Comparison of ENCODE assay signal across 8 mouse cellular contexts in genomic region chr1:84406891-84407290, GRCm38 (mm10). TPM values are rescaled to one million over a fixed set of nuclear protein-coding genes. Genes with fewer than 3 reads are reported as not detected.
DNase-seq lines count a peak whose midpoint lies in the region; ATAC-seq and TF ChIP-seq lines count a peak whose summit lies in the region.
"Had no signal": no experiment of that assay in that cellular context is flagged by ENCODE, and none has a peak within 500 bp of the region (broad histone marks: within the 10 kb centered on the region; RNA-seq: fewer than 3 reads in every experiment).

No protein-coding gene starts in this region.

- TF ChIP-seq EP300 in ES-Bruce4 (IDR thresholded peaks at IDR 0.05; ENCODE audit: insufficient read depth, low read depth, low read length), result peak; percentile 69

- ATAC-seq in activated CD4-positive, CD25-positive, alpha-beta regulatory T cell, adult 4 months, result peak; percentile 23
- ATAC-seq in forebrain, postnatal 0 days, result no peak

- no peaks in the 10 kb centered on the region for H3K27me3 ChIP-seq in ES-Bruce4 (ENCODE audit: control insufficient read depth, insufficient read depth, low read length, poor library complexity, severe bottlenecking)
- no peaks in the 10 kb centered on the region for H3K27me3 ChIP-seq in forebrain, postnatal 0 days (ENCODE audit: insufficient read depth, low read length)
- H3K27me3 ChIP-seq: megakaryocyte, embryonic 14.5 days had no signal

- peaks cover 4% of the 10 kb centered on the region for H3K4me1 ChIP-seq in ES-Bruce4 (ENCODE audit: control insufficient read depth, insufficient read depth, low read length)
- no peaks in the 10 kb centered on the region for H3K4me1 ChIP-seq in forebrain, postnatal 0 days (ENCODE audit: insufficient read depth)
- H3K4me1 ChIP-seq: megakaryocyte, embryonic 14.5 days had no signal

- H3K4me2 ChIP-seq in forebrain, postnatal 0 days (ENCODE audit: low read depth), result no peak overlapping the region

- H3K4me3 ChIP-seq in ES-Bruce4 (ENCODE audit: low read depth, low read length), result no peak overlapping the region
- H3K4me3 ChIP-seq in forebrain, postnatal 0 days (ENCODE audit: low read depth, low read length), result no peak overlapping the region
- H3K4me3 ChIP-seq: megakaryocyte, embryonic 14.5 days had no signal

- TF ChIP-seq POLR2A in ES-Bruce4 (IDR thresholded peaks at IDR 0.05; ENCODE audit: insufficient read depth, low read length), result no peak

- H3K9me3 ChIP-seq in ES-Bruce4 (replicated peaks; ENCODE audit: control insufficient read depth, insufficient read depth, low read length, poor library complexity, severe bottlenecking), result no peaks in the 10 kb centered on the region
- no peaks in the 10 kb centered on the region for H3K9me3 ChIP-seq in forebrain, postnatal 0 days (ENCODE audit: low read length)

- H3K27ac ChIP-seq in ES-Bruce4 (ENCODE audit: insufficient read depth, low read length), result no peak overlapping the region
- no peak overlapping the region for H3K27ac ChIP-seq in forebrain, postnatal 0 days (ENCODE audit: low read depth, low read length)

- TF ChIP-seq CTCF in ES-Bruce4 (IDR thresholded peaks at IDR 0.05; ENCODE audit: low read depth, low read length), result no peak
- no peak for TF ChIP-seq CTCF in forebrain, postnatal 0 days (IDR thresholded peaks at IDR 0.05; ENCODE audit: low read depth)

- intact Hi-C loops in heart, postnatal 10 days (cut with DNase I), result no loop called here

- no peak overlapping the region for H3K9ac ChIP-seq in ES-Bruce4 (ENCODE audit: low read depth, poor library complexity, severe bottlenecking)
- no peak overlapping the region for H3K9ac ChIP-seq in forebrain, postnatal 0 days

- H3K36me3 ChIP-seq in ES-Bruce4 (ENCODE audit: control insufficient read depth, insufficient read depth, low read length, poor library complexity, severe bottlenecking), result no peaks in the 10 kb centered on the region
- no peaks in the 10 kb centered on the region for H3K36me3 ChIP-seq in forebrain, postnatal 0 days (ENCODE audit: insufficient read depth)

- WGBS in forebrain, postnatal 0 days, result 91% methylated on average over 4 of the region's 4 CpGs

- peak; percentile 57 to 62 for DNase-seq in heart, postnatal 10 days
- DNase-seq in lung, postnatal 36 days, result peak; percentile 84
- DNase-seq in forebrain, postnatal 0 days, result no peak
- no peak for DNase-seq in right cerebral cortex, adult 18-20 months
- DNase-seq in B cell, adult 2 months, result no peak

RNA-seq across cellular contexts. Expression of gene Pid1, which starts 42.9 kb away (rescaled TPM):
- polyA plus RNA-seq in ES-Bruce4 (2011; ENCODE audit: insufficient read depth, insufficient read length, low read depth, missing spikeins), result 67.1 and 68.8 TPM in 2 replicates
- under 1 TPM; 0.28 to 0.70 TPM for polyA plus RNA-seq in activated CD4-positive, CD25-positive, alpha-beta regulatory T cell, adult 4 months (2017; shearing (Covaris generic))
- 10 to 100 TPM; 14.2 to 15.5 TPM for total RNA-seq in heart, postnatal 10 days (2021)
- 46.3 and 48.6 TPM in 2 replicates for total RNA-seq in forebrain, postnatal 0 days (2014; rRNA removed)
- 38.3 and 57.8 TPM in 2 replicates for polyA plus RNA-seq in forebrain, postnatal 0 days (2015; fragmentation: Nextera tagmentation; extraction: Ambion mirVana)

Comparison
In these comparisons a context has a peak if more than half of its experiments do, and no peak if none do; other contexts are left out.
1. DNase-seq: peak in heart, postnatal 10 days (2 of 2) and lung, postnatal 36 days (single experiment); none in forebrain, postnatal 0 days (single experiment), right cerebral cortex, adult 18-20 months (single experiment) and B cell, adult 2 months (0 of 2).
2. RNA of gene Pid1, which starts 42.9 kb away (polyA plus RNA-seq): 67.1 to 68.8 TPM in ES-Bruce4 and 38.3 to 57.8 TPM in forebrain, postnatal 0 days; 0.28 to 0.70 TPM in activated CD4-positive, CD25-positive, alpha-beta regulatory T cell, adult 4 months; every median in the first group is over 10 times any median in the second.